Mouse (Mus musculus): ENCODE measurements at regions not wholly inside any gene's neighbourhood (a gene's known extent, or its start where the extent isn't known, plus 50 kb on each side); places are given as distances from the start of the nearest gene placed in this dataset.

GRCm38 (mm10) chr1:155041592-155041991, 57.8 kb downstream of the Ier5 start:
- no peak for ATAC-seq (replicated peaks; ENCODE audit: low FRiP score, low TSS enrichment, poor library complexity, severe bottlenecking)

GRCm38 (mm10) chr1:155040939-155041371, 58.5 kb downstream of the Ier5 start:
- no peak for ATAC-seq (replicated peaks; ENCODE audit: low FRiP score, low TSS enrichment, poor library complexity, severe bottlenecking)

GRCm38 (mm10) chr1:155040086-155040726, 59.2 kb downstream of the Ier5 start:
- ATAC-seq (replicated peaks; ENCODE audit: low FRiP score, low TSS enrichment, poor library complexity, severe bottlenecking) = 0 out of 2 replicates have a peak, but pooled peaks have one; percentile 18

- ATAC-seq (replicated peaks; ENCODE audit: low FRiP score, low TSS enrichment, poor library complexity, severe bottlenecking) = peak; percentile 96
Observed at GRCm38 (mm10) chr1:155038631-155039625, 60.5 kb downstream of the Ier5 start.

- no peak for ATAC-seq (replicated peaks; ENCODE audit: low FRiP score, low TSS enrichment, poor library complexity, severe bottlenecking)
Observed at GRCm38 (mm10) chr1:155037479-155037878, 62.0 kb downstream of the Ier5 start.

- ATAC-seq (replicated peaks; ENCODE audit: low FRiP score, low TSS enrichment, poor library complexity, severe bottlenecking) = peak; percentile 78
Observed at GRCm38 (mm10) chr1:155030908-155031307, 68.5 kb downstream of the Ier5 start.

- peak; percentile 17 for ATAC-seq (replicated peaks; ENCODE audit: low FRiP score, low TSS enrichment, poor library complexity, severe bottlenecking)
Observed at GRCm38 (mm10) chr1:155029195-155029879, 70.1 kb downstream of the Ier5 start.

GRCm38 (mm10) chr1:155028735-155029134, 70.7 kb downstream of the Ier5 start:
- no peak for ATAC-seq (replicated peaks; ENCODE audit: low FRiP score, low TSS enrichment, poor library complexity, severe bottlenecking)

GRCm38 (mm10) chr1:155028147-155028546, 71.3 kb downstream of the Ier5 start:
- ATAC-seq (replicated peaks; ENCODE audit: low FRiP score, low TSS enrichment, poor library complexity, severe bottlenecking) = no peak

GRCm38 (mm10) chr1:155027583-155027982, 71.9 kb downstream of the Ier5 start:
- ATAC-seq (replicated peaks; ENCODE audit: low FRiP score, low TSS enrichment, poor library complexity, severe bottlenecking) = peak; percentile 72

GRCm38 (mm10) chr1:155025862-155026478, 73.5 kb downstream of the Ier5 start:
- ATAC-seq (replicated peaks; ENCODE audit: low FRiP score, low TSS enrichment, poor library complexity, severe bottlenecking) = peak; percentile 58; the same call in 1 of the 2 replicates

- ATAC-seq (replicated peaks; ENCODE audit: low FRiP score, low TSS enrichment, poor library complexity, severe bottlenecking) = no peak
Observed at GRCm38 (mm10) chr1:155023324-155023723, 76.1 kb downstream of the Ier5 start.

- ATAC-seq (replicated peaks; ENCODE audit: low FRiP score, low TSS enrichment, poor library complexity, severe bottlenecking) = no peak
Observed at GRCm38 (mm10) chr1:155015669-155016068, 83.8 kb downstream of the Ier5 start.

GRCm38 (mm10) chr1:155014944-155015343, 84.5 kb downstream of the Ier5 start:
- no peak for ATAC-seq (replicated peaks; ENCODE audit: low FRiP score, low TSS enrichment, poor library complexity, severe bottlenecking)

GRCm38 (mm10) chr1:155013784-155014183, 85.7 kb downstream of the Ier5 start:
- no peak for ATAC-seq (replicated peaks; ENCODE audit: low FRiP score, low TSS enrichment, poor library complexity, severe bottlenecking)

GRCm38 (mm10) chr1:155013361-155013760, 86.1 kb downstream of the Ier5 start:
- no peak for ATAC-seq (replicated peaks; ENCODE audit: low FRiP score, low TSS enrichment, poor library complexity, severe bottlenecking)

GRCm38 (mm10) chr1:155006539-155007486, 92.6 kb downstream of the Ier5 start:
- ATAC-seq (replicated peaks; ENCODE audit: low FRiP score, low TSS enrichment, poor library complexity, severe bottlenecking) = peak; percentile 97

- ATAC-seq (replicated peaks; ENCODE audit: low FRiP score, low TSS enrichment, poor library complexity, severe bottlenecking) = no peak
Observed at GRCm38 (mm10) chr1:155006099-155006498, 93.3 kb downstream of the Ier5 start.

All from megakaryocyte-erythroid progenitor cell, adult 5-6 weeks (primary cell).